Mouse (Mus musculus) liver, embryonic 14.5 days (tissue): ENCODE results near the gene Nkg7.

Source experiments
- CTCF ChIP-seq: IDR thresholded peaks from 2 replicates; pipeline ENCODE4 v1.5.1; 2016; ENCODE audit warnings: antibody characterized with exemption, low read depth, control low read depth
- EP300 ChIP-seq: IDR thresholded peaks from 2 replicates; pipeline ENCODE4 v1.6.1; 2016; ENCODE audit warnings: antibody characterized with exemption, low read depth

- TF ChIP-seq CTCF (no peak), EP300 (no peak)
These were observed 27.1 kb downstream of the Nkg7 start for GRCm38 (mm10) chr7:43463976-43464375.
